Mouse (Mus musculus) liver, embryonic 11.5 days (tissue): ENCODE results near the gene Dio1. TPM values are rescaled to one million over a fixed set of nuclear protein-coding genes. Genes with fewer than 3 reads are reported as not detected.

ENCODE experiments used
- ATAC-seq: fragments of 200-750 bp; cut with Nextera tagmentation; replicated peaks from 2 replicates; pipeline ENCODE4 v1.8.0; 2017; ENCODE audit warnings: moderate number of reproducible peaks, mild to moderate bottlenecking, moderate TSS enrichment, moderate library complexity; ENCODE audit not compliant: low FRiP score
- DNase-seq: peaks from one replicate; pipeline ENCODE4 v3.0.0-alpha.2; 2017; ENCODE audit warnings: low spot score
- H3K27ac ChIP-seq: fragments of 300-500 bp; sonication (generic); 2 replicates; pipeline ENCODE4 v1.5.1; 2014; ENCODE audit warnings: mild to moderate bottlenecking, low read depth, low read length, control low read depth
- H3K27me3 ChIP-seq: fragments of 300-500 bp; sonication (generic); replicated peaks from 2 replicates; pipeline ENCODE4 v1.6.1; 2014; ENCODE audit warnings: low read length, mixed read lengths; ENCODE audit not compliant: control insufficient read depth, insufficient read depth
- H3K36me3 ChIP-seq: fragments of 300-500 bp; sonication (generic); 2 replicates; pipeline ENCODE4 v1.6.1; 2014; ENCODE audit warnings: mild to moderate bottlenecking, low read length, moderate library complexity, mixed read lengths; ENCODE audit not compliant: control insufficient read depth, insufficient read depth
- H3K4me1 ChIP-seq: fragments of 300-500 bp; sonication (generic); replicated peaks from 2 replicates; pipeline ENCODE4 v1.6.1; 2014; ENCODE audit warnings: low read length, mixed read lengths; ENCODE audit not compliant: control insufficient read depth, insufficient read depth
- H3K4me2 ChIP-seq: fragments of 300-500 bp; sonication (generic); 2 replicates; pipeline ENCODE4 v1.6.1; 2014; ENCODE audit warnings: mild to moderate bottlenecking, control low read depth, moderate library complexity
- H3K4me3 ChIP-seq: fragments of 300-500 bp; sonication (generic); 2 replicates; pipeline ENCODE4 v1.5.1; 2014; ENCODE audit warnings: low read depth, low read length, control low read depth
- H3K9ac ChIP-seq: fragments of 300-500 bp; sonication (generic); 2 replicates; pipeline ENCODE4 v1.6.1; 2014; ENCODE audit warnings: low read depth, low read length, control low read depth
- H3K9me3 ChIP-seq: fragments of 300-500 bp; sonication (generic); 2 replicates; pipeline ENCODE4 v1.6.1; 2016; ENCODE audit warnings: low read length, inconsistent platforms, mixed read lengths; ENCODE audit not compliant: control insufficient read depth
- WGBS: fragments of 180-500 bp; shearing (Covaris S2); extraction: QIAGEN DNeasy Blood & Tissue Kit; methylation state at CpG from one replicate; pipeline ENCODE4 v1.1.7; 2014; 5-methylcytosine and 5-hydroxymethylcytosine counted together
- polyA plus RNA-seq: library from polyadenylated mRNA; unstranded; fragments of >200 nt; fragmentation: Nextera tagmentation; extraction: Ambion mirVana; gene quantifications from 2 replicates; pipeline ENCODE4 v1.2.1, GENCODE M21; 2014

Dio1 gene
- polyA plus RNA-seq, 1 experiment from 2014 or later: 0.12 TPM

DNA sequence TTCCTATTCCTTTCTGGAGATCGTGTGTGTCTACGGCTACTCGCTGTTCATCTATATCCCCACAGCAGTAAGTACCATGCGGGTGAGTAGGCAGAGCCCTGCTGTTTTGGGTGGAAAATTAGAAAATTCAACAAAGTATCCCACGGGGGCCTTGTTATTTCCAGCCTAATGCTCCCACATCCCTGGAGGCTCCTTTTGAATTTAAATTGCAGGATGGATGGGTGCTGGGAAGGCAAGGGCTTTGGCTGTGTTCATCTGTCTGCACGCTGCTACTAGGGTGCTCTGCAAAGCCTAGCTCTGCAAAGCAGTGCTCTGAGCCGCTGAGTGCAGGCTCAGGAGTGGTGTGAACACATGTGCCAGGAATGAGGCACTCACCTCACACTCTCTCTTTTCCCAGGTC is 37.6 kb upstream of the Dio1 start:
- Histone ChIP-seq H3K9ac (no peak overlapping the region), H3K36me3 (no peaks in the 10 kb centered on the region), H3K4me2 (no peak overlapping the region), H3K4me3 (no peak overlapping the region), H3K27ac (no peak overlapping the region), H3K4me1 (peaks cover 2% of the 10 kb centered on the region; the same call in 1 of the 2 replicates), H3K27me3 (no peaks in the 10 kb centered on the region), H3K9me3 (no peaks in the 10 kb centered on the region)
- ATAC-seq (no peak), DNase-seq (no peak)
- WGBS: 86% methylated on average over 7 of the region's 7 CpGs

DNA sequence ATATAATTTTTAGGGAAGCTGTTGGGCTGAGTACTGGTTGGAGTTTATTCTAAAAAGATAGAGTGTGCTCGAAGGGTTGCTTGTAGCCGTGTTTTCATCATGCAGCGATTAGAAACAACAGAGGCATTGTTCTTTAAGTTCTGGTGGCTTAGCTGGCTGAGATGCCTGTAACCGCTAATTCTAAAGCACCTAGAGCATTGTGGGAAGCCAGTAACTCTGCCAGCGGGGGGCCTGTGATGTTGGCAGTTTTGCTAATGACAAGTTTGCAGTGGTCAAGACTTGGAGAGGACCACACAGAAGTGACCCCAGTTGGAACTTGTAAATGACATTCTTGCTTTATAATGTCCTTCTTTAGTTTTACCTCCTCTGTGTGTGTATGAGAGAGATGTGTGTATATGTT is 34.4 kb upstream of the Dio1 start:
- Histone ChIP-seq H3K4me2 (no peak overlapping the region), H3K27me3 (no peaks in the 10 kb centered on the region), H3K9ac (no peak overlapping the region), H3K4me3 (no peak overlapping the region), H3K4me1 (no peaks in the 10 kb centered on the region), H3K9me3 (no peaks in the 10 kb centered on the region), H3K27ac (no peak overlapping the region), H3K36me3 (no peaks in the 10 kb centered on the region)
- ATAC-seq (no peak), DNase-seq (no peak)
- WGBS: 82% methylated on average over 5 of the region's 5 CpGs

DNA sequence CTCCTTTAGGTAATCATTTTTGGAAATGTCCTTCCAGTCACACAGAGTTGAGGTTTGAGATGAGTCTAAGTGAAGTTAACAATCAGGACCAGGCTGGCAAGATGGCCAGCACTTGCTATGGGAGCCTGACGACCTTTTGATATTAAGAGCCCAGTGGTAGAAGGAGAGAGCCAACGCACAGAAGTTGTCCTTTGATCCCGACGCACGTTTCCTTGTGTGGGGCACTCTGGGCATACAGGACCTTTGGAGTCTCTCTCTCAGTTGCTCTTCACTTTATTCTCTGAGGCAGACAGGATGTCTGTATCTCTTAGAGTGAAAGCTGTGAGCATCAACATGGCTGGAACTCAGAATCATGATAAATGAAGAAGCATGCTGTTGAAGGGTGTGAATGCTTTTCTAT is 30.5 kb upstream of the Dio1 start:
- H3K4me3 ChIP-seq: no peak overlapping the region

DNA sequence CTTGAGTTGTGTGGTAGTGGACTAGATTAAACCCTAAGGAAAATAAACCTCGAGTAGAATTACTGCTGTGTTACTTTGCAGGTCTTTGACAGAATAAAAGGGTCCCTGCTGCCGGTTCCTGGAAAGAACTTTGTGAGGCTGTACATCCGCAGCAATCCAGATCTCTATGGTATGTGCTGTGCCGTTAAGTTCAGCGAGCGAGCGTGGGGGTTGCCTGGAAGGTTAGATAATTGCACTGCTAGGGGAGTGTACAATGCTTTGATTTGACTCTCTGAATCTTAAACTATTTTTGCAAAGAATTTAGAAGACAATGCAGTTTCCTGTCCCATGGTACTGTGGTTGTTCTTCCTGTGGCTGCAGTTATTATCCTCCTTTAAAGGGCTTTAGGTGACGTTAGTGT is 29.4 kb upstream of the Dio1 start:
- Histone ChIP-seq H3K36me3 (no peaks in the 10 kb centered on the region), H3K4me1 (no peaks in the 10 kb centered on the region), H3K27ac (no peak overlapping the region), H3K4me3 (no peak overlapping the region), H3K4me2 (no peak overlapping the region), H3K9me3 (no peaks in the 10 kb centered on the region), H3K27me3 (no peaks in the 10 kb centered on the region), H3K9ac (no peak overlapping the region)
- 69% methylated on average over 8 of the region's 8 CpGs for WGBS
- DNase-seq (no peak), ATAC-seq (no peak)

More for the DNA sequence above, 30.5 kb upstream of the Dio1 start:
- WGBS: 87% methylated on average over 5 of the region's 5 CpGs
- no peaks in the 10 kb centered on the region for H3K4me1 ChIP-seq
- no peaks in the 10 kb centered on the region for H3K27me3 ChIP-seq
- no peak overlapping the region for H3K4me2 ChIP-seq
- no peaks in the 10 kb centered on the region for H3K36me3 ChIP-seq
- H3K27ac ChIP-seq: no peak overlapping the region
- no peak overlapping the region for H3K9ac ChIP-seq
- H3K9me3 ChIP-seq: no peaks in the 10 kb centered on the region
- no peak for ATAC-seq
- DNase-seq: no peak

DNA sequence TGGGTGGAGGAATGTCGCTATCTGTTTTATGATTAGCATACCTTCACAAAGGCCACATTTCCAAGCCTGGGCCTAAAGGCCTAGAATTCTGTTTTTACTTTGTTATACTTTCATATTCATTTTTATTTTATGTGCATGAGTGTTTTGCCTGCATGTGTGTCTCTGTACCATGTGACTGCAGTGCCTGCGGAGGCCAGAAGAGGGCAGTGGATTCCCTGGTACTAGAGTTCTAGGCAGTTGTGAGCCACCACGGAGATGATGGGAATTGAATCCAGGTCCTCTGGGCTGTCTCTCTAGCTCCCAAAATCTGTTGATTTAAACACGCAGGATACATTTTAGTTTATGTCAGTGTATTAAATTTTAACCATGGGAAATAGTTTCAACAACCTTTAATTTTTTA is 26.5 kb upstream of the Dio1 start:
- H3K9me3 ChIP-seq: no peaks in the 10 kb centered on the region
- no peaks in the 10 kb centered on the region for H3K27me3 ChIP-seq
- ATAC-seq: no peak
- WGBS: 90% methylated on average over 4 of the region's 4 CpGs
- no peak overlapping the region for H3K9ac ChIP-seq
- H3K27ac ChIP-seq: no peak overlapping the region
- no peak for DNase-seq
- H3K36me3 ChIP-seq: no peaks in the 10 kb centered on the region
- no peak overlapping the region for H3K4me2 ChIP-seq
- no peaks in the 10 kb centered on the region for H3K4me1 ChIP-seq
- H3K4me3 ChIP-seq: no peak overlapping the region

DNA sequence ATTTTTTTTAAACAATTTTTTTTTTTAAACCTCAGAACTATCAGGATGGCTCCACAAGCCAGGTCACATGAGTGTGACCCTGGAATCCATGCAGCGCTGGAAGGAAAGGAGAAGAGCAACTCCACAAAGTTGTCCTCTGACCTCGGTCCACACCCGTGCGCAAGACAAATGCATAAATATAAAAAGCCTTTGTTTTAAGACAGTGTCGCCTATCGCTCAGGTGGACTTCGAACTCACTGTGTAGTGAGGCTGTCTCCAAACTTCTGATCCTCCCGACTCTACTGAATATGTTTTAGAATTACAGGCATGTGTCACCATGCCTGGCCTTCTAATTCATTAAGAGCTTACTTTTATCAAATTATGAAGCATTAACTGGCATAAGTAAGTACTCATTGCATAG is 21.6 kb upstream of the Dio1 start:
- Histone ChIP-seq H3K36me3 (no peaks in the 10 kb centered on the region), H3K4me3 (no peak overlapping the region), H3K4me1 (no peaks in the 10 kb centered on the region), H3K27me3 (no peaks in the 10 kb centered on the region), H3K9me3 (no peaks in the 10 kb centered on the region), H3K9ac (no peak overlapping the region), H3K4me2 (no peak overlapping the region), H3K27ac (no peak overlapping the region)
- DNase-seq (no peak), ATAC-seq (no peak)
- WGBS: 92% methylated on average over 8 of the region's 8 CpGs

DNA sequence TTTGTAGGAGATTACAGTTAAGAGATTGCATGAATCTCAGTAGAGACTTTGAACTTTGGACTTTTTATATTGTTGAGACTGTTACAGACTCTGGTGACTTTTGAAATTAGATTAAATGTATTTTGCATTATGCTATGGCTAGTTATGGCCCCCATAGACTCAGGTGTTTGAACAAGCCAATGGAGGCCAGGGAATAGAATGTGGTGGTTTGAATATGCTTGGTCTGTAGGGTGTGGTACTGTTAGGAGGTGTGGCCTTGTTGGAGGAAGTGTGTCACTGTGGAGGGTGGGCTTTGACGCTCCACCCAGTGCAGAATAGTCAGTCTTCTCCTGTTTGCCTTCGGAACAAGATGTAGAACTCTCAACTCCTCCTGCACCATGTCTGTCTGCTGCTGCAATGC is 16.1 kb upstream of the Dio1 start:
- Histone ChIP-seq H3K4me3 (no peak overlapping the region), H3K27ac (no peak overlapping the region), H3K4me1 (no peaks in the 10 kb centered on the region), H3K9me3 (no peaks in the 10 kb centered on the region), H3K4me2 (no peak overlapping the region), H3K9ac (no peak overlapping the region), H3K36me3 (peaks cover 14% of the 10 kb centered on the region; the same call in 1 of the 2 replicates), H3K27me3 (no peaks in the 10 kb centered on the region)
- no peak for DNase-seq
- no peak for ATAC-seq
- 87% methylated on average over 2 of the region's 2 CpGs for WGBS

DNA sequence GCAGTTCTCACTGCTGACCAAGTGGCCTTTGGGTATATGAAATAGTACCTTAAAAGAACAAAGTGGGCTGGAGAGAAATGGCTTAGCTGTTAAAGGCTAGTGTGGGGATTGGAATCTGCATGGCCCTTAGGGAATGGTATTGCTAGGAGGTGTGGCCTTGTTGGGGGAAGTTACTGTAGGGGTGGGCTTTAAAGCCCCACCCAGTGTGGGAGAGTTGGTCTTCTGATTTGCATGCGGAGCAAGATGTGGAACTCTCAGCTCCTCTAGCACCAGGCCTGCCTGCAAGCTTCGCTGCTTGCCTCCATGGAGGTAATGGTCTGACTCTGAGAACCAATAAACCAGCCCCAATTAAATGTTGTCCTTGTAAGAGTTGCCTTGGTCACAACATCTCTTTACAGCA is 14.1 kb upstream of the Dio1 start:
- Histone ChIP-seq H3K4me1 (no peaks in the 10 kb centered on the region), H3K4me2 (no peak overlapping the region), H3K36me3 (peaks cover 14% of the 10 kb centered on the region; the same call in 1 of the 2 replicates), H3K9ac (no peak overlapping the region), H3K9me3 (no peaks in the 10 kb centered on the region), H3K27me3 (no peaks in the 10 kb centered on the region), H3K4me3 (no peak overlapping the region), H3K27ac (no peak overlapping the region)
- DNase-seq (no peak), ATAC-seq (no peak)
- 77% methylated on average over 2 of the region's 2 CpGs for WGBS

DNA sequence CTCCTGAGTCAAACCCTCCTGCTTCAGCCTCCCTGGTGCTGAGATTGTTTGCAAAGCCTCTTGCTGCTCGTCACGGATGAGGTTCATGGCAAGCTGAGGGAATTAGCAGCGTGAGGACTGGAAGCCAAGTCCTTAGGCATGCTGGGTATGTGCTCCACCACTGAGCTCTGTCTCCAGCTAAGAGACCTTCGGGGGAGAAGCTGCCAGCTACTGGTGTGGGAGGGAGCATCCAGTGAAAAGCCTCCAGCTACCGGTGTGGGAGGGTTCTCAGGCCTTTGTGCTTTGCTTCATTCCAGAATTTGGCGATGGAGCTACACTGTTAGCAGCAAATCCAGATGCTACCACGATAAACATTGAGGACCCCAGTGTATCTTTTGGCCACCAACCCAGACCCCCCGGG is 11.7 kb upstream of the Dio1 start:
- Histone ChIP-seq H3K4me1 (peaks cover 9% of the 10 kb centered on the region), H3K36me3 (peaks cover 14% of the 10 kb centered on the region; the same call in 1 of the 2 replicates), H3K9ac (no peak overlapping the region), H3K27ac (no peak overlapping the region), H3K4me2 (no peak overlapping the region), H3K27me3 (no peaks in the 10 kb centered on the region), H3K4me3 (no peak overlapping the region), H3K9me3 (no peaks in the 10 kb centered on the region)
- ATAC-seq: no peak
- DNase-seq: no peak
- WGBS: 83% methylated on average over 8 of the region's 8 CpGs
